Mouse (Mus musculus) intestine, postnatal 0 days (tissue): ENCODE measurements around the gene Slc12a8. TPM values are rescaled to one million over a fixed set of nuclear protein-coding genes. Genes with fewer than 3 reads are reported as not detected.

ENCODE experiments used
- ATAC-seq: fragments of 200-750 bp; cut with Nextera tagmentation; 2 replicates; pipeline ENCODE4 v1.8.0; 2017; ENCODE audit warnings: mild to moderate bottlenecking, moderate TSS enrichment, moderate library complexity
- H3K27ac ChIP-seq: fragments of 300-500 bp; sonication (generic); 2 replicates; pipeline ENCODE4 v1.5.1; 2014; ENCODE audit warnings: mild to moderate bottlenecking, low read depth, low read length, moderate library complexity
- H3K27me3 ChIP-seq: fragments of 300-500 bp; sonication (generic); replicated peaks from 2 replicates; pipeline ENCODE4 v1.6.1; 2014; ENCODE audit warnings: low read length, mixed read lengths; ENCODE audit not compliant: control insufficient read depth, insufficient read depth
- H3K36me3 ChIP-seq: fragments of 300-500 bp; sonication (generic); 2 replicates; pipeline ENCODE4 v1.6.1; 2014; ENCODE audit warnings: mild to moderate bottlenecking, moderate library complexity; ENCODE audit not compliant: control insufficient read depth, insufficient read depth
- H3K4me1 ChIP-seq: fragments of 300-500 bp; sonication (generic); replicated peaks from 2 replicates; pipeline ENCODE4 v1.6.1; 2014; ENCODE audit warnings: antibody characterized with exemption, low read length, mixed read lengths; ENCODE audit not compliant: control insufficient read depth, insufficient read depth
- H3K4me2 ChIP-seq: fragments of 300-500 bp; sonication (generic); replicated peaks from 2 replicates; pipeline ENCODE4 v1.6.1; 2014; ENCODE audit warnings: low read depth, mild to moderate bottlenecking, moderate library complexity
- H3K4me3 ChIP-seq: fragments of 300-500 bp; sonication (generic); 2 replicates; pipeline ENCODE4 v1.5.1; 2014; ENCODE audit warnings: low read depth, low read length
- H3K9ac ChIP-seq: fragments of 300-500 bp; sonication (generic); 2 replicates; pipeline ENCODE4 v1.6.1; 2014; ENCODE audit warnings: mild to moderate bottlenecking, low read depth, low read length
- H3K9me3 ChIP-seq: fragments of 300-500 bp; sonication (generic); 2 replicates; pipeline ENCODE4 v1.6.1; 2016; ENCODE audit warnings: mixed run types; ENCODE audit not compliant: control insufficient read depth
- CTCF ChIP-seq: sonication (generic); IDR thresholded peaks from 2 replicates; pipeline ENCODE4 v1.5.1; 2016; ENCODE audit warnings: low read depth, mild to moderate bottlenecking, control low read depth, antibody characterized with exemption, moderate library complexity
- WGBS: fragments of 180-500 bp; shearing (Covaris S2); extraction: QIAGEN DNeasy Blood & Tissue Kit; methylation state at CpG from one replicate; pipeline ENCODE4 v1.1.7; 2014; 5-methylcytosine and 5-hydroxymethylcytosine counted together
- polyA plus RNA-seq: library from polyadenylated mRNA; unstranded; fragments of >200 nt; fragmentation: Nextera tagmentation; extraction: Ambion mirVana; gene quantifications from 2 replicates; pipeline ENCODE4 v1.2.1, GENCODE M21; 2015

Gene Slc12a8
- polyA plus RNA-seq, 1 experiment from 2014 or later = 4.9 TPM

DNA sequence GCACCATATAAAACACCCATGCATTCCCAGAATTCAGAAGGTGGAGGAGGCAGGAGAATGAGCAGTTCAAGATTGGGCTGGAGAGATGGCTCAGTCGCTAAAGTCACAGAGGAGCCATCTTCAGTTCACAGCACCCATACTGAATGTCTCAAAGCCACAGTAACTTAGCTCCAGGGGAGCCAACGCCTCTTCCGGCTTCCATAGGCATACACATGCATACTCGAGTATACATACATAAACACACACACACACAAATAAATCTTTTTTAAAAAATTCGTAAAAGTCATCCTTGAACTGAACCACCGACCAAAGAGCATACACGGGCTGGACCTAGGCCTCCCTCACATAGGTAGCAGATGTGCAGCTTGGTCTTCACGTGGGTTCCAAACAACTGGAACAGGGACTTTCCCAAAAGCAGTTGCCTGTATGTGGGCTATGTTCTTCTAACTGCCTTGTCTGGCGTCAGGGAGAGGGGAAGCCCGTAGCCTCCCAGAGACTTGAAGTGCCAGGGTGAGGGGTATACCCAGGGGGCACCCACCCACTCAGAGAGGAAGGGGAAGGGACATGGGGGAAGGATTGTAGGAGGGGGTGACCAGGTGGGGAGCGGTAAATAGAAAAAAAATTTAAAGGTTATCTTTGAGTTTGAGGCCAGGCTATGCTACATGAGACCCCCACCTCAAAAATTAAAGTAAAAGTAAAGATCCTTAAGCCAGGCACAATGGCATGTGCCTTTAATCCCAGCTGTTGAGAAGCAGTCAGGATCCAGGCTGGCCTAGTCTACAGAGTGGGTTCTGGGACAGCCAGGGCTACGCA, 191.7 kb downstream of the Slc12a8 start:
- no peaks in the 10 kb centered on the region for H3K4me1 ChIP-seq
- no peak overlapping the region for H3K27ac ChIP-seq

More for the DNA sequence above, 191.7 kb downstream of the Slc12a8 start:
- H3K9me3 ChIP-seq = no peaks in the 10 kb centered on the region
- no peaks in the 10 kb centered on the region for H3K27me3 ChIP-seq
- no peak overlapping the region for H3K4me2 ChIP-seq
- no peak overlapping the region for H3K9ac ChIP-seq
- ATAC-seq = no peak
- H3K4me3 ChIP-seq = no peak overlapping the region
- H3K36me3 ChIP-seq = 0 out of 2 replicates have a peak, but pooled peaks cover 5% of the 10 kb centered on the region
- whole genome bisulfite sequencing = 90% methylated on average over 12 of the region's 12 CpGs
- no peak for TF ChIP-seq CTCF

Other genes starting within 250 kb of the Slc12a8 start
- 20.1 and 20.5 TPM in 2 replicates for gene Zfp148, start 136.5 kb upstream of the Slc12a8 start, polyA plus RNA-seq
- gene Heg1, start 167.0 kb downstream of the Slc12a8 start, polyA plus RNA-seq = 11.6 and 13.0 TPM in 2 replicates